Mouse (Mus musculus) adrenal gland, postnatal 4 days (tissue): ENCODE results near the gene Cx3cr1. TPM values are rescaled to one million over a fixed set of nuclear protein-coding genes. Genes with fewer than 3 reads are reported as not detected.
A peak's percentile ranks its signal among the peaks of the same experiment; 100 is the strongest.

Source experiments
- DNase-seq, 2 experiments: peaks; one replicate each; pipeline ENCODE4 v3.0.0; 2021 to 2022; ENCODE audit warnings: low spot score in 2 of 2, mixed read lengths in 2 of 2
- total RNA-seq, 2 experiments: library from RNA; stranded (reverse); gene quantifications; 2 replicates each; pipeline ENCODE4 v1.2.3; 2021

Cx3cr1 gene
- total RNA-seq, 2 experiments from 2014 or later: 7.2 TPM

DNA sequence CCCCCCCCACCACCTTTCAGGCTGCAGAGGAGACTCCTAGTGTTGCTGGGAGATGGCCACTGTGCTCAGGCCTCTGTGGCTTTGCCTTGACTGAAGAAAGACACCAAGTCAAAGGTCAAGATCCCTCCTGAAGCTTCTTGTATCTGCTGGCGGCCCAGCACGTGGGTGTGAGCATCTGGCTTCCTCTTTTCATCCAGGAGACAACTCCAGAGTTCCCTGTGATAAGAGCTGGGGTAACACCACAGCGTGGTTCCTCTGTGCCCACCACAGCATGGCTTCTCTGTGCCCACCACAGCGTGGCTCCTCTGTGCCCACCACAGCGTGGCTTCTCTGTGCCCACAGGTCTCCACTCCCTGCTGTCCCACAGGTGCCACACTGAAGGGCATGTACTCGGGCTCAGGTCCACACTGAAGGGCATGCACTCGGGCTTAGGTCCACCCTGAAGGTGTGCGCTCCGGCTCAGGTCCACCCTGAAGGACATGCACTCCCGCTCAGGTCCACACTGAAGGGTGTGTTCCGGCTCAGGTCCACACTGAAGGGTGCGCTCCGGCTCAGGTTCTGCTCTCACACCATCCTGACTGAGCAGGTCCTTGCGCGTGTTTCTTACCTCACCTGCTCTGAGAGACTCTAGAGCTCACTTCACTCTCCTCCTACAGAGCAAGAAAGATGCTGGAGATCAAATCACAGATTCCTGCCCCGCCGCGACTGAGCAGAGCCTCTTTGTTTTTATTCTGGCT is 13.6 kb upstream of the Cx3cr1 start:
- no peak for DNase-seq

DNA sequence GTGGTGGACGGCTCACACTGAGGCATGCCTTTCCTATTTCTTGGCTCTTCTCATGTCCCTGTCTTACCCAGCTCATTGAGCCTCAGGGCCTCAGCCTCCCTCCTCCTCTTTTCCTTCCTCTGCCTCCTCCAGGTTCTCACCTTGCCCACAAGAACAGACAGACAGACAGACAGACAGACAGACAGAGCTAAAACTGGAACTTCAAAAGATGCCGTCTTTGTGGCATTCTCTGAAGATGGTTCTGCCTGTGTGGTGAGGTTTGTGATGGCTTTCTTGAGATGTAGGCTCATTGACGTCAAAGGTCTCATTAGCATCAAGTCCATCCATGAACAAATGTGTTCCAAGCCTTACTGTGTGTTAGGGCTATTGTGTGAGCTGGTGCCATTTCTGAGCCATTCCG is 13.0 kb upstream of the Cx3cr1 start:
- no peak for DNase-seq

DNA sequence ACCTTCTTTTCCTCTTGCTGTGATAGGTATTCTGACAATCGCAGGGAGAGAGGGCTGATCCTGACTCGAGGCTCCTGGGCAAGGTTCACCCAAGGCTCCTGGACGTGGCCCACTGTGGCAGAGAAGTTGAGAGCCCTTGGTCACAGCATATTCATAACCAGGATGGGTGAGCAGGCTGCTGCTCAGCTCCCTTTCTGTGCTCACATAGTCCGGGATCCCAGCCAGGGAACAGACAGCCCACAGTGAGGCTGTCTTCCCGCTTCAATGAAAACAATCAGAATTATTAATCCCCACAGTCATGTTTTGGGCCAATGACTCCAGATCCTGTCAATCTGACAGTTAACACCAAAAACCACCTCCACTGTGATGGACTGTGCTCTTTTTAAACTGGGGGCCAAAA is 12.3 kb upstream of the Cx3cr1 start:
- no peak for DNase-seq

DNA sequence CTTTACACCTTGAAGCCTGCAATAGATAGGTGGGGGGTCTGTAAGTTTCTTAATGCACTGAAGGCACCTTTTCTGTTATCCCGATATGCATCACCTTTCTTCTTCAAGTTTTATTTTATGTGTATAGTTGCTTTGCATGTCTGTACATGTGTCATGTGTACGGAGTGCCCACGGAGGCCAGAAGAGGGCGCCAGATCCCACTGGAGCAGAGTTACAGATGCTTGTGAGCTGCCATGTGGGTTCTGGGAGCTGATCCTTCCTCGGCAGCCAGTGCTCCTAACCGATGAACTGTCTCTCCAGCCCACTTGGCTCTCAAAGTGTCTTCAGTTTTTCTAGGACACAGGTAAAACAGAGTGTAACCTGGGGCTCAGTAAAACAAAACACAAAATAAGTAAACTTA is 11.6 kb upstream of the Cx3cr1 start:
- no peak for DNase-seq

DNA sequence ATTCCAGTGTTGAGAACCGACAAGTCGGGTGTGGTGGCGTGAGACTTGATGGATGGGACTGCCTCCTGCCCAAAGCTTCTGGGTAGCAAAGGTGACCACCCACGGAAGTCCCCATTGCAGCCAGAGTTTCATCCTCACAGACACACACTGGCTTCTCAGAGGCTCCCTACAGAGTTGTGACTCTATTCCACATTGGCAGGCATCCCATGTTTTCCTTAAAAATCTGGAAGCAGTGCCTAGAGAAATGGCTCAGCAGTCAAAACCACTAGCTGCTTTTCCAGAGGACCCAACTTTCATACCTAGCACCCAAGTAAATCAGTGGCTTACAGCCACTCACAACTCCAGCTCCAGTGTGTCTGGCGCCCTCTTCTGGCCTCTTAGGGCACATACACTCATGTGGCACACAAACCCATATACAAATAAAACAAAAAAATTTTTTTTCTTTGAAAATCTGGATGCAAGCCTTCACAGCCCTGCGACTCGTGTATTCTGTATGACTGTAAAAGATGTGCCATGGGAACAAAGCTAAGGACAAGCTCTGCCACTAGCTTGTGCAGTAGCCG is 10.9 kb upstream of the Cx3cr1 start:
- DNase-seq: no peak

DNA sequence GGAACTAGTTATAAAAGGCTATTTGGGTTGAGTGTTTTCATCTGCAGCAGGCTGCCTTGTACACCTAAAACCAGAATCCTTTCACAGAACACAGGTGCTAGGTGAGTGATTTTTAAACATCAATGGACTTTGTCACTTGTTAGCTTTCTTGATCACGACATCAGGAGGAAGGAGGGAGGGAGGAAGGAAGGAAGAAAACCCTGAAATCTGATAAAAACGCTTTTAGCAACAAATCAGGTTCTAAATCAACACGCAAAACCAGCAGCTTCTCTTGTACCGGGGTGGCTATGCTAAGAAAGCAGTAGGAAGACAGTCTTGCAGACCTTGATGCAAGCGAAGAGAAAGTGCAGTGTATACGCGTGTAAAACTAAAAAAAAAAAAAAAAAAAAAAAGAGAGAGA is 10.2 kb upstream of the Cx3cr1 start:
- no peak for DNase-seq

DNA sequence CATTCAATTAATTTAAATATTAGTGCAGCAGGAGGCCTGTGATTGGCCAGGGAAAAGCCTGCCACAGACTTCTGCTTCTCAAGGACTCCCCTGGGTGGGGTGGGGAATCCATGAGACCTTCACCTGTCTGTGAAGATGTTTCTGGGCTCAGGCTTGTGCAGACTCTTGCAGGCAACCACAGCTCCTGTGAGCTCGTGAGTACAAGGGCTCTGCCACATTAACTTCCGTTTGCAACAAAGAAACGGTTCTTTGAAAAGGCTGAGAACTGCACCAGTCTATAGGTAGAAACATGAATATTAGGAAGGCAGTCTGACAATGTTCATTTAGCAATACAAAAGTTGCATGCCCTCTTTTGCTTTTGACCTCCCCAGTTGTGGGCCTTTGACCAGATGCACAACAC is 8.6 kb upstream of the Cx3cr1 start:
- no peak for DNase-seq

DNA sequence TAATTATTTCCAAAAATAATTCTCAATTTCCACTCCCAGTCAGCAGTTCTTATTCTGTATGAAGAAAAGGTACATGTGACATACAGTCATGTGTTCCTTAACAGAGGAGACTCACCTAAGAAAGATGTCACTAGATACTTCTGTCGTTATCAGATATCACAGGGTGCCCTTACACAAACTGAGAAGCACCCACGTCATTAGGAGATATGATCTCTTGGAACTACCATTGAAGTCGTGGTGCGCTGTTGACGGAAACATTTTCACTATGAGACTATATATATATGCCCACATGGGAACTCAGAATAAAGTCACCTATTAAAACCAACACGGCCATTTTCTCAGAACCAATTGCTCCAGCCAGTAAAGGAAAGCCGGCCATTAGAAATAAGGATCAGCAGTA is 4.8 kb upstream of the Cx3cr1 start:
- DNase-seq: no peak

DNA sequence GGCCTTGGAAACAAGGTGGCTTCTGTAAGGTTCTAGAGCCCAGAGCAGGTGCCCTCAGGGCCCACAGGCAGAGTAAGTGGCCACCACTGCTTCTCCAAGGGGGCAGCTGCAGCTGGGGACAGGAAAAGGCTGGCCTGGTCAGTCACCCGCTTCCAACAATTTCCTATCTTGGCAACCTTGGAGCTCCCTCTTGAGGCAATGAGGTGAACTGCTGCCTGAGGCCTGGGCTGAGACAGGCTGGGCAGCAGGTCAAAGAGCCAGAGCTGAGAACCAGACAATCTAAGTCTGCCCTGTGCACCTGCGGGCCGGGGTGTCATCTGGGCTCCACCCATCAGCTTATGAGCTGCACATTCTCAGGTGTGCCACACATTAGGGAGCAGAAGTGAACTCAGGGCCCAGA is 3.5 kb upstream of the Cx3cr1 start:
- peak; percentile 43 to 79 for DNase-seq

DNA sequence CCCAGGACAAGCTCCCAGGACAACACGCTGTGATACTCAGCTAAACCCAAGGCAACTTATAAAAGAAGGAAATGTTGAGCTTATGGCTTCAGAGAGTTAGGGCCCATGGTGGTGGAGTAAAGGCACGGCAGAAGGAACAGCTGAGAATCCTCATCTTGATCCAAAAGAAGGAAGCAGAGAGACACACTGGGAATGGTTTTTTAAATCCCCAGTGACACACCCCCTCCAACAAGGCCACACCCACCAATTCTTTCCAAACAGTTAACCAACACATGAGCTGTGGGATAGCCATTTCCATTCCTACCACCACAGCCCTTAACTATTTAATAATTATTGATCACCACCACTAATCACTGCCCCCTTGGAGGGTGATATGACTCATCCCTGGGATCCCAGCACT is 1.6 kb upstream of the Cx3cr1 start:
- no peak for DNase-seq

DNA sequence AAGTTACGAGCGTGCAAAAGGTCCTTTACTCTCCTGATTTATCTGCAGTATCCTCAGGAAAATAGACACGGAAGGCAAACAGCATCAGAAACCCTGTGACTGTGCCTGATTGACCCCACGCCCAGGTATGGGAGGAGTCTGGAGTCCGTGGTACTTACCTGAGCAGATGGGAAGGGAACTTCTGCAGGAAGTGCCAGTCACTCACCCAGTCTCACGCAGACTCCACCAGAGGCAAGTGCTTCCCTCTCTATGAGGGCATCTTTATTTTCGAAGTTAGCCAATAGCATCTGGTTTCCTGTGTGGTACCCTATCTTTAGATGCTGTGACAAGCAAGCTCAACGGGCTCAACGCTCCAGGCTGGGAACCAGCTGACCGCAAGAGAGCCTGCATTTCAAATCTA is 1.6 kb downstream of the Cx3cr1 start:
- DNase-seq: no peak

DNA sequence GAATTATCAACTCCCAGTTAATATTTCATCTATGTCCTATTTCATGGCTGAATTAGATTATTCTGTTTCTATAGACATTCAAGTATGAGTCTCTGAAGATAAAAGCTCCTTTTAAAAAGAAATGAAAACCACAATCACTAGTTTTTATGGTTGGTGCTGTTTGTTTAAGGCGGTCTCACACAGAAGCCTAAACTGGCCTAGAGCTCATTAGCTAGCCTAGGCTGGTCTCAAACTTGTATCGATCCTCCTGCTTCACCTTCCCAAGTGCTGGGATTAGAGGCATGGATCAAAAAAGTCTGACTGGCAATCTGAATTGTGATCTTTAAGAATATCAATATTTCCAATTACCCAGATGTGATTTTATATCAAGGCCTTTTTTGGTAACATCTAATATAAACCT is 2.1 kb downstream of the Cx3cr1 start:
- DNase-seq: no peak

DNA sequence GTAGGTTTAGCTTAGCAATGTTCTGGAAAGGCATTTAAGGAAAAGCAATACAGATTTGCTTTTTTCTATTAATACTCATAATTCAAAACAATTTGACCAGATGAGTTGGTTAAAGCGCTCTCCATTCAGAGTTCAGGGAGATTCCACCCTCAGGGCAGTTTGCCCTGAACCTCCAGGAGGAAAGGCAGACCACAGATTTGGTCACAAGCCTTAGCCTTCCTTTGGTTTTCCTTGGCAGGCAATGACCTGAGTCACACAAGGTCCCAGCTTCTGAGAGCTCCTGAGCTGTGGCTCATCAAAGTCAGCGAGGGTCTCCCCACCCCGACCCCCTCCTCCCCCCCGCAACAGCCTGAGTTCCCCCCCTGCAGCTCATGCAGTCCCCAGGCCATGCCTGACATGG is 5.4 kb downstream of the Cx3cr1 start:
- no peak for DNase-seq

DNA sequence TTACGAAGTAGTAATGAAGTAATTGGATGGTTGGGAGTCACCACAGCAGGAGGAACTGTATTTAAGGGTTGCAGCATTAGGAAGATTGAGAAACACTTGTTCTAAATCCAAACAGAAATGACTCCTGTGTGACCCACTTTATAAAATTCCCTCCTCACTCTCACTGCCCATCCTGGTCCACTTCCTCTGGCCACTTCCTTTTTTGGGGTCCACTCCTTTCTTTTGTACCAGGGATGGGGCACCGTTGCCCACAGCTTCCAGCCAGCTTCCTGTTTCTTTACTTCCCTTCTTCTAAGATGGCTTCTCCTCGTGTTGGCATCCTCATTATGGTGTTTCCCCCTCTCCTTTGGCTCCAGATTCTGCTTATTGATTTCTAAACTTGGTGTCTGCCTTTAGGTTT is 10.9 kb downstream of the Cx3cr1 start:
- no peak for DNase-seq

DNA sequence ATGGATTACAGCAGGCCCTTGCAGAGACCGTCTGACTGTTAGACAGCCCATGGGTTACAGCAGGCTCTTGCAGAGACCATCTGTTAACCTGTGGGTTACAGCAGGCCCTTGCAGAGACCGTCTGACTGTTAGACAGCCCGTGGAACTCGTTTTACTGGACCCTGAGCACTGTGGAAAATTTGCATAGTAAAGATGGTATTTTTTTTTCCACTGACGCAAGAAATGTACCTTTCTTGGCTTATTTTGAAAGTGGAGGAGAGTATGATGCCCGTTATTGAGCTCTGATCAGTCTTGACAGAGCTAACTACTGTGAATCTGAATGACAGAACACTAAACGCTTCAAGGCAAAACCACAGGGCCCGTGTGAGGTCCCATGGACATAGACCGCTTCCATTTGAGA is 13.5 kb downstream of the Cx3cr1 start:
- DNase-seq: no peak

DNA sequence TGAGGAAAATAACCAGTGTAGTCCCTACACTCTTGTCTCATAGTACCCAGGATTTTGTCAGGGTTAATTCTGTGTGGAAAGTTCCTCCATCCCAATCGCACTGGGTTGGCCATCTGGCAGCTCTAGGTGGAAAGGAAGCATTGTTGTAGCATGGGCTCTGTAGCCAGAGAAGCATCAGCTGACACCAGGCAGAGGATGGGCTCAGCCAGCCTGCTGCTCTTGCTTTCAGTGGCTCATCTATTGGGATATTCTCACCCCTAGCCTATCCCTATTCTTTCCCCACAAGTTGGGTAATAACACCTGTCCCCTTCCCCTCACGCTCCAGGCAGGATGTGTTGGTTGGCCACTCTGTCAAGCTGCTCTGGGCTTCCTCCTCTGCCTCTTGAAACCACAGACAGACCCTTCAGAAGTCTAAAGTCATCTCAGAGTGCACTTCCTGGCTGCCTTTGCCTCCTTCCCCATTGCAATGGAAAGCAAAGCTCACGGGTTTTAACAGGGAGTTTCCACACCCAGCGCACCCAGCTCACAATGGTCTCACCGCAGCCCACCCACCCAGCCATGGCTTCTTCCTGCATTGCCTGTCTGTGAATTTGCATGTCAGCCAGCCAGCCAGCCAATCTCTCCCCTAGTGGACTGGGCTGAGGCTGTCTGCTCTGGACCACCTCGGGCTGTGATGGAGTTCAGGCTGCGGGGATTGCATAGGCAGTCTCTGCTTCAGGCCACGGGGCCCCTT is 15.0 kb downstream of the Cx3cr1 start:
- DNase-seq: no peak

DNA sequence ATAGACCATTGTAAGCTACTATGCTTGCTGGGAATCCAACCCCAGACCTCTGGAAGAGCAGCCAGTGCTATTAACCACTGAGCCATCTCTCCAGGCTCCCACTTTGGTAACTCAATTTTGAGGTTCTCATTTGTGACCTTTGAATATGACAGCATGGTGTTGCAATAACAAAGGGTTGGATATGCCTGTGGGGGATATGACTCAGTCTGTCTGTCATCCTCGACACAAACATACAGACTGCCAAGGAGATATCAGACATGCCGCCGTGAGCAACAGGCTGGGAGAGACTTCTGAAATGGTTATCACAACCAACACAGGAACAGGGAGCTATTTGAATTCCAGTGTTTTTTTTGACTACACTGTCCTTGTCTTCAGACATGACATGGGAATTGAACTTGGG is 20.3 kb downstream of the Cx3cr1 start:
- no peak for DNase-seq

DNA sequence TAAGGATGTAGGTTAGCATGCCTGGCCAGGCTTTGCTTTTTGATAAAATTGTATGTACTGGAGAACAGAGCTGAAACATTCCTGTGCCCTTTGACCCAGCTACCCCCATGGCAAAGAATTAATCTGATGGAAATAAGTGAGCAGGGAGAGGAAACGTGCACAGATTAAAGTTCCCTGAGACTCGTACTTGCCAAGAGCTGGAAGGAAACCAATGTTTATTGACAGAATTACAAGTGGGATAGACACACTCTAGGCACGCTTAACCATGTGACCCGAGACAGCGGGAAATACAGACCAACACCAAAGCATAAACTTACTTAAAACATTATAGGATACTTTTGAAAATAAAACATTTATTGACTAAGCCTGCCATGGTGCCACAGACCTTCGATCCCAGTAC is 21.2 kb downstream of the Cx3cr1 start:
- no peak for DNase-seq

DNA sequence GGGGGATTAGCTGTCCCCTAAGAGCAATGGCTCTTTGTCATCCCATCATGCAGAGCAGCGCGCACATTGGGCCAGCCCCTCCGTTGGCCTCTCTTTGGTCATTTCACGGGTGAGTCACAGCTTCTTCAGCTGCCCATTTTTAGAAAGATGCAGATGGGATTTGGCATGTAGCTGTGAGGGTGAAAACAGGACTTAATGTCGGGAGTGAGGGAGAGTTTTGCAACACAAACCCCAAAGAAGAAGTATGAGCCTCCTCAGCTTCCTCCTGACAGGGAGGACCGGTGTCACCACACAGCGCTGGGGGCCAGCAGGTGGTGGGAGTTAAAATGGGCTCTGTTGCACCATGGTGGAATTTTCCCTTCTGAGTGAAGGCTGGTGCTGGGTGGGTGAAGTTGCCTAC is 26.6 kb downstream of the Cx3cr1 start:
- DNase-seq: no peak

DNA sequence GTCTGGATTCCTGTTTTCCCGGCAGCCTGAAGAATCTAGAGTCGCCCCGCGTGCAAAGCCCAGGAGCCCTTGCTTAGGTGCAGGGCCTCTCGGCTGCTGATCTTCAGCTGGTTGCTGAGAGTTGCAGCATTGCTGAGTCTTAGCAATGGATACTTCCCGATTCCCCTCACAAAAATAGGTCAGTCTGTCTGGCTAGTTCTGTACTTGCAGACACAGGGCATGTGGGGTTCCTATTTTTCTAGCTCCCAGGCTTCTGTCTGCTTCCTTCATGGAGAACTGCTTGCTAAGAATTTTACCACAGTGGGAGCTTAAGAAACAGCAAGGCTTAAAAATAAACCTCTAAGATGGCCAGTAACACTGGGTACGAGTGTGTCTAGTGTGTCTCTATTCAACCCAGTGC is 32.3 kb downstream of the Cx3cr1 start:
- DNase-seq: no peak

DNA sequence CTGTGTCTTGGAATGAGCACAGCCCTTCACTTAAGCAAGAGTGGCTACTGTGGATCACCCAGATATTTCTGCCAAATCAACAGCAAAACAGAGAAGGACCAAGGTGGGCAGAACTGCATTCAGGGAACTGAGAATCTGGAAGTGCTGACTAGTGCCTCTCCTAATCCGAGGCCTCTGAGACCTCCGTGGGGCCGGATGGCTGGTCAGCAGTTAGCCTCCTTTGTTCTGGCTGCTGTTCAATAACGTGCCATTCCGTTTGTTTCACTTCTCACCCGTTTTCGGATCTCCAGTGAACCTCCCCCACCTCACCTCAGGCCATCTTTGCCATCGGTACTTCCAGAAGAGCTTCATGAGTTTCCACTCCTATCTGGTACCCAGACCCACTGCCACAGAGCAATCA is 35.3 kb downstream of the Cx3cr1 start:
- no peak for DNase-seq

DNA sequence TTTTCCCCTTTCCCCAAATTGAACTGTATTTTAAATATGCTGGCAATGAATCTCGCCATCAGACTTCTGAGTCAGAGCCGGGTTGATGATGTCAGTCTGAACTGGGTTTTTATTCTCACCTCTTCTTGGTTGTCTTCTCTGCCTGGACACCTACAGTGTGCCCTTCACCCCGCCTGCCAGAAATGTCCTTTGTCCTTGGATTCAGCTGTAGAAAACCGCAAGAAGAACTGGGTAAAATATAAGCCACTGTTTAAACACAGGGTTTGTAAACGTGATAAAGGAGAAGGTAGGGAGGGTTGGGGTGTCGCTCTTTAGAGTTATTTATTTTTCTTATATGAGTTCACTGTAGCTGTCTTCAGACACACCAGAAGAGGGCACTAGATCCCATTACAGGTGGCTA is 37.0 kb downstream of the Cx3cr1 start:
- DNase-seq: no peak

DNA sequence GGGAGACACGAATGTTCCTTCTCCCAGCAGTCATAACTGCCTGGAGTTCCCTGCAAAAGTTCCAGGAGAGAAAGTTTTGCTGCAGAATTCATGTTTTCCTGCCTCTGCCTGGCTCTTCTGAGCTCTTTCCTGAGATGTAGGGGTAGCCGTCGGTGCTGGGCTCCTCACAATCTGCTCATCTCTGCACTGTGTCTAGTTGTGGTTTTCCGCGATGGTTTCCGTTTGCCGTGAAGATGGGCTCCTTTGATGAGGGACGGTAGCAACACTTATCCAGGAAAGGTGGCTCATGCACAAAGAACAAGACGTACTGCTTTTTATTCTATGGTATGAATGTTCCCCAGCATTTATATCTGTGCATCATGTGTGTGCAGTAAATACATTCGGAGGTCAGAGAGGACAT is 39.3 kb downstream of the Cx3cr1 start:
- no peak for DNase-seq
